Mouse (Mus musculus) thymus, adult 2 months (tissue): Measurements from ENCODE around the gene Comt.

Source experiments
- CTCF ChIP-seq: fragments of 200-500 bp; IDR thresholded peaks from 2 replicates; pipeline ENCODE4 v1.5.1; 2012; ENCODE audit warnings: mild to moderate bottlenecking, control low read depth, low read length, moderate library complexity, borderline replicate concordance; ENCODE audit not compliant: control insufficient read depth, poor library complexity, insufficient read depth; ENCODE audit errors: extremely low read depth
- POLR2A ChIP-seq: fragments of 200-500 bp; IDR thresholded peaks from 2 replicates; pipeline ENCODE4 v1.6.1; 2012; ENCODE audit warnings: mild to moderate bottlenecking, low read length, control low read depth, moderate library complexity; ENCODE audit not compliant: control insufficient read depth, poor library complexity, insufficient read depth; ENCODE audit errors: extremely low read depth

DNA sequence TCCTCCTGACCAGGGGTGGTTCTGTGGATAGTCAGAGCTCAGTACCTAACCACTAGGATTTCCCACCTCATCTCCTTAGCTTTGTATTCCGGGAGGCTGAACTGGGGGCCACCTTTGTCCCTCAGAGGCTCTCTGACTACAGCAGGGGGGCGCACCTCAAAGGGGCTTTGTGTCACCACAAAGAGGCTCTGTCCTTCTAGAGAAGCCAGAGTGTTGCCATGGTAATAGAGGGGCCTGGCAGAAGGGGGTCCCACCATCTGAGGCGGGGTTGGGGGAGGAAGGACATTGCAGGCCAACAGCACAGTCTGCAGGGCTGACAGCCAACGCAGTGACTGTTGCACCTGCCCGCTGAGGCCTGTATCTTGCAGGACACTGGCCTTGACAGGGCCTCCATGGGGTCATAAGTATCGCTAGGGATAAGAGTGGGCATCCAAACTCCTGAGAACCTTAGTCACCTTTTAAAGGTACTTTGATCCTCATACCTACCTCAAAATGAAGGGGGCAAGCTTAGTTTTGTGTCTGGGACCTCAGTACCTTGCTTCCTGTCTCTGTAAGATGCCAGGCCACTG is 46.1 kb downstream of the Comt start:
- TF ChIP-seq CTCF: no peak
- no peak for TF ChIP-seq POLR2A
